Mouse (Mus musculus) kidney, adult 2 months (tissue): Measurements from ENCODE around the gene Gabrb1.

ENCODE experiments used
- CTCF ChIP-seq: fragments of 200-500 bp; conservative IDR thresholded peaks from 2 replicates; pipeline ENCODE4 v1.5.1; 2011; ENCODE audit warnings: low read depth, mild to moderate bottlenecking, control low read depth, low read length, moderate library complexity, mixed read lengths; ENCODE audit not compliant: insufficient read depth, insufficient read length
- POLR2A ChIP-seq: fragments of 200-500 bp; IDR thresholded peaks from one replicate; pipeline ENCODE4 v1.6.1; 2011; ENCODE audit warnings: low read depth, low read length, control low read depth

DNA sequence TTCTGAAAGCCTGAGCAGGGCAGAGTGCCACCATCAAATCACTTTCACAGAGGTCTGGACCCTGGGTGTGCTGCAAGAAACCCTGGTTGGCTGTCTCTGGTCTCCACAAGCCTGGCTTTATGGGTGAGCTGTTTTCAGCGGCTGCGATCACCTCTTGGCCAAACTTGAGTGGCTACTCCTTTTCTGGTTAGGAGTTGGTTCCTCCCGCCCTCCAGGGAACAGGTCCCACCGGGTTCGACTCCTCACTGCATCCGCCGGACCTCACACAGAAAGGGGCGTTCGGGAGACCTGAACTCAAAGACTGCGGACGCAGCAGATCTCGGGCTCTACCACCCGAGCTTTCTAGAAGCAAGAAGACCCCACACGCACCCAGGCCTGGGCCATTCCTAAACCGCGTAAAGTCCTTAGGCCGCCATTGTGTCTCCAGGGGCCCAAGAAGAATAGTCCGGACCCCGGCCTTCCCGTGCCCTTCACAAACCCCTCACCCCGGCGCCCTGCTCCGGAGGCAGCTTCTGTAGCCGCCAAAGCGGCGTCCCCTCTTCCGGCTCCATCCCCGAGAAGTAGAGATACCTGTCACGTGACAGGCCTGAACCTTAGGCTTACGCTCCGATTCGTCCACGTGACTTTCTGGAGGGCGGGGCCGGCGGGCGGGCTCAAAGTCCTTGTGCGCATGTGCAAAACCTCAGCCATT, 509.8 kb downstream of the Gabrb1 start, which contains the start of gene Commd8:
- TF ChIP-seq POLR2A (peak; percentile 55), CTCF (no peak)
